Mouse (Mus musculus) ES-Bruce4 (cell line): ENCODE results near the gene Taf3.

Source experiments
- CTCF ChIP-seq: IDR thresholded peaks from one replicate; pipeline ENCODE4 v1.8.1; 2011; ENCODE audit warnings: low read depth, low read length
- EP300 ChIP-seq: IDR thresholded peaks from 2 replicates; pipeline ENCODE4 v1.6.1; 2011; ENCODE audit warnings: low read depth, low read length; ENCODE audit not compliant: insufficient read depth
- POLR2A ChIP-seq: IDR thresholded peaks from one replicate; pipeline ENCODE4 v1.8.1; 2011; ENCODE audit warnings: low read length; ENCODE audit not compliant: insufficient read depth

DNA sequence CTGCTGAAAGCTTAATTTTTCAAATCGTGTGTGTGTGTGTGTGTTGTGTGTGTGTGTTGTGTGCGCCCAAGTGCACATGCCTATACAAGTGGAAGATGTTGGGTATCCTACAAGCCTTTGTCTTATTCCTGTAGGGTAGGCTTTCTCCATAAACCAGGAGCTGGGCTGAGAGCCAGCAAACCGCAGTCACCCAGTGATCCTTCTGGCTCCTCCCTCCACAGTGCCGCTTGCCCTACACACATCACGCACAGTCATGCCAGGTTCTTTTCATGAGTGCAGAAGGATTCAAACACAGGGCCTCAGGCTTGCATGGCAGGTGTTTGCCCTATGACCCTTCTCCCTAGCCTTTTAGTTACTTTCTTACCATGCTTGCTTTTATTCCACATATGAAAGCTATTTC is 45.0 kb downstream of the Taf3 start:
- TF ChIP-seq CTCF (no peak), EP300 (no peak), POLR2A (no peak)
